Mouse (Mus musculus): Measurements from ENCODE around the gene Slco1a1. TPM values are rescaled to one million over a fixed set of nuclear protein-coding genes. Genes with fewer than 3 reads are reported as not detected.
"Not testable (repeated sequence)": the region's sequence is repeated elsewhere in the genome, so short reads cannot be mapped to it uniquely, and the experiment has no call there.

Gene Slco1a1
- polyA plus RNA-seq (2016; fragmentation: Nextera tagmentation; extraction: Ambion mirVana) = not detected in 2 replicates

DNA sequence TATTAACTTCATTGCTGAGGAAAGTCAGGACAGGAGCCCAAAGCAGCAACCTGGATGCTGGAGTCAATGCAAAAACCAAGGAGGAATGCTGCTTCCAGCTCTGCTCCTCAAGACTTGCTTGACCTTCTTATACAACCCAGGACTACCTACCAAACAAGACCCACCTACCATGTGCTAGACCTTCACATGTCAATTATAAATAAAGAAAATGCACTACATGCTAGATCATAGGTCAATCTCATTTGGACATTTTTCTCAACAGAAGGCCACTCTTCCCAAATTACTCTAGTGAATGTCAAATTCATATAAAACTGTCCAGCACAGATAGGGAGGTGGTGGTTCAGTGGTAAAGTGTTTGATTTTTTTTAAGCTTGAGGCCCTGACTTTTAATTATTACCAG is at the start of gene Slco1a1:
Slco1a1 (minus strand) TSS at position 101 of the 400 bp plus-strand sequence.
- no peak for ATAC-seq
- Histone ChIP-seq H3K4me2 (no peak within 1 kb of the TSS), H3K4me3 (no peak within 1 kb of the TSS), H3K9me3 (replicated peaks) (no peaks in the 10 kb centered on the region), H3K27ac (no peak within 1 kb of the TSS), H3K4me1 (no peaks in the 10 kb centered on the region), H3K9ac (no peak within 1 kb of the TSS), H3K36me3 (no peaks in the 10 kb centered on the region), H3K27me3 (replicated peaks) (no peaks in the 10 kb centered on the region)

DNA sequence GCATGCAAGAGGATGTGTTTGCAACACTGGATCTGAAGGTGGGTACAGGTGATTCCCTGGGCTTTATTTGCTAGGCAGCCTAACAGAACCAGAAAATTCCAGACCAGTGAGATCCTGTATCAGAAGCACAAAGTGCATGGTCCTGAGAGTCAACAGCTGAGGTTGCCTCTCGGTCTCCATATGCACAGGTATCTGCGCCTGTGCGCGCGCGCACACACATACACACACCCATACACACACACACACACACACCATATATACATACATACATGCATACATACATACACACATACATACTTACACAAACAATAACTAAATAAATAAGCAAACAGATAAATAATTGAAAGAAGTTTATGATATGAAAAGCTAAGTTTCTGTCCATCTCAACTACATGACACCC is 40.0 kb upstream of the Slco1a1 start:
- no peaks in the 10 kb centered on the region for H3K4me1 ChIP-seq
- H3K4me2 ChIP-seq = no peak overlapping the region
- H3K9me3 ChIP-seq (replicated peaks) = no peaks in the 10 kb centered on the region; the same call in 1 of the 2 replicates
- no peaks in the 10 kb centered on the region for H3K27me3 ChIP-seq (replicated peaks)
- H3K36me3 ChIP-seq = no peaks in the 10 kb centered on the region
- no peak for ATAC-seq
- no peak overlapping the region for H3K27ac ChIP-seq
- no peak overlapping the region for H3K4me3 ChIP-seq
- WGBS (ENCODE audit: insufficient replicate concordance) = 88% methylated on average over 6 of the region's 6 CpGs
- no peak overlapping the region for H3K9ac ChIP-seq

DNA sequence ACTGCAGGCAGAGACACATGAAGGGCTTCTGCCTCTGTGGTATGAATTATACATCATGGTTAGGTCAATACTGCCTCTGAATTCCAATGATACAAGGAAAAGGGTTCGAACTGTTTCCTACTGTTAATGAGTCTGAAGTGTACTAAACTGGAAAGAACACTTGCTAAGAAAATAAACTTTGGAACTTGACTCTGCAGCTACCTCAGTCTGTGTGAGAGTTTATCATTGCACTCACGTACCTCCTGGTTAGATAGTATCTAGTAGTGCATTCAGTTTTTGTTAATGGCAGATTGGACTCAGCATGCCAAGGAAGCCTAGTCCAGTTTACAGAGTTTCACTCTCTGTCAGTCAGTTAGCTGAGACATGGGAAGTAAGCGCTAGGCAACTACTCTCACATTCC is 37.9 kb upstream of the Slco1a1 start:
- Histone ChIP-seq H3K4me3 (no peak overlapping the region), H3K4me2 (no peak overlapping the region), H3K27ac (no peak overlapping the region), H3K36me3 (no peaks in the 10 kb centered on the region), H3K9me3 (replicated peaks) (no peaks in the 10 kb centered on the region; the same call in 1 of the 2 replicates), H3K9ac (no peak overlapping the region), H3K27me3 (replicated peaks) (no peaks in the 10 kb centered on the region), H3K4me1 (no peaks in the 10 kb centered on the region)
- no peak for ATAC-seq
- 55% methylated on average over 3 of the region's 3 CpGs for WGBS (ENCODE audit: insufficient replicate concordance)

DNA sequence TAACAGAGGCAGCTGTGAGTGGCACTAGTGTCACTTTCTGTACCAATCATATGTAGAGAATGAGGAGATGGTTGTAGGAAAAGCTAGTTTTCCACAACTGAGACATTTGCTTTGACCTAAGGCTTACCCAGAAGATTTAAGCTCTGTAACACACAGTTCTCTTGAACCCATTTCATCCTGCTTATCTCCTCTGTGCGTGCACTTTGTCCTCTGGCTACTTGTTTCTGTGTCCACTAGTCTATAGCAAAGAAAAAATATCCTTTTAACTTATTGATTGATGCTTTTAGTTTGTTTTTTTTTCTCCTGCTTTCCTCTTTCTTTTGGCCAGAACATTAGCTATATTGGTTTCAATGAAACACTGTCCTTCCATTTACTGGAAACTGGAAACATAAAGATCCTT is 15.7 kb upstream of the Slco1a1 start:
- no peak overlapping the region for H3K4me3 ChIP-seq
- no peak overlapping the region for H3K9ac ChIP-seq
- H3K36me3 ChIP-seq = no peaks in the 10 kb centered on the region
- H3K27me3 ChIP-seq (replicated peaks) = no peaks in the 10 kb centered on the region
- H3K4me2 ChIP-seq = no peak overlapping the region
- no peak overlapping the region for H3K27ac ChIP-seq
- no peaks in the 10 kb centered on the region for H3K4me1 ChIP-seq
- ATAC-seq = no peak
- WGBS (ENCODE audit: insufficient replicate concordance) = 41% methylated on average over 1 of the region's 1 CpGs
- no peaks in the 10 kb centered on the region for H3K9me3 ChIP-seq (replicated peaks)

- Histone ChIP-seq H3K36me3 (no peaks in the 10 kb centered on the region), H3K4me1 (no peaks in the 10 kb centered on the region), H3K4me3 (no peak overlapping the region), H3K27me3 (replicated peaks) (no peaks in the 10 kb centered on the region), H3K4me2 (no peak overlapping the region), H3K9ac (no peak overlapping the region), H3K27ac (no peak overlapping the region), H3K9me3 (replicated peaks) (0 out of 2 replicates have a peak, but pooled peaks cover 1% of the 10 kb centered on the region)
- WGBS (ENCODE audit: insufficient replicate concordance) = 62% methylated on average over 3 of the region's 3 CpGs
- ATAC-seq = no peak
Measured at GRCm38 (mm10) chr6:141961861-141962260, 15.1 kb upstream of the Slco1a1 start.

- Histone ChIP-seq H3K9me3 (replicated peaks) (0 out of 2 replicates have a peak, but pooled peaks cover 5% of the 10 kb centered on the region), H3K27me3 (replicated peaks) (no peaks in the 10 kb centered on the region), H3K4me3 (no peak overlapping the region), H3K36me3 (no peaks in the 10 kb centered on the region), H3K27ac (no peak overlapping the region), H3K9ac (no peak overlapping the region), H3K4me2 (no peak overlapping the region), H3K4me1 (no peaks in the 10 kb centered on the region)
- 60% methylated on average over 5 of the region's 5 CpGs for WGBS (ENCODE audit: insufficient replicate concordance)
- ATAC-seq = no peak
Measured at GRCm38 (mm10) chr6:141960482-141960881, 13.7 kb upstream of the Slco1a1 start.

DNA sequence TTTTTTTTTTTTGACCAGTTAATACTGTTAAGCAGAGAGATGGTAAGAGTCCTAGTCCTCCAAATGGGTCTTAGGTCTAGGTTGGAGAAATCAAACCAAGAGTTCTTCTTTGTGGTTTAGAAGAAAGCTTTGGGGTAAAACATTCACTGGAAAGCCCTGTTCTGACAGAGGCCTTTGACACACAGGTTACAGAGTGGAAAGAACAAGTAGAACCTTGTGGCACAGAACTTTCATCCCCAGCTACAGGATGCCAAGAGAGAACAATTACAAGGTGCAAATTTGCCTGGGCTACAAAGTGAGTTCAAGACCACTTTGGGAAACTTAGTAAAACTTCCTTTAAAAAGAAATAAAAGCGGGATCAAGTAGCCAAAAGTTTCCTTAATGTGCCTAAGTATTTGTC is 6.3 kb downstream of the Slco1a1 start:
- no peak for ATAC-seq
- Histone ChIP-seq H3K4me3 (no peak overlapping the region), H3K4me2 (no peak overlapping the region), H3K9me3 (replicated peaks) (no peaks in the 10 kb centered on the region), H3K9ac (no peak overlapping the region), H3K36me3 (no peaks in the 10 kb centered on the region), H3K27me3 (replicated peaks) (no peaks in the 10 kb centered on the region), H3K27ac (no peak overlapping the region), H3K4me1 (no peaks in the 10 kb centered on the region)
- WGBS (ENCODE audit: insufficient replicate concordance) = 64% methylated on average over 1 of the region's 1 CpGs

GRCm38 (mm10) chr6:141898197-141898596 is 48.6 kb downstream of the Slco1a1 start:
- H3K9ac ChIP-seq = no peak overlapping the region
- H3K27me3 ChIP-seq (replicated peaks) = no peaks in the 10 kb centered on the region
- no peak for ATAC-seq
- no peaks in the 10 kb centered on the region for H3K9me3 ChIP-seq (replicated peaks)
- H3K4me2 ChIP-seq = no peak overlapping the region
- H3K27ac ChIP-seq = no peak overlapping the region
- no peak overlapping the region for H3K4me3 ChIP-seq
- no peaks in the 10 kb centered on the region for H3K4me1 ChIP-seq
- WGBS (ENCODE audit: insufficient replicate concordance) = 48% methylated on average over 2 of the region's 2 CpGs
- H3K36me3 ChIP-seq = no peaks in the 10 kb centered on the region

DNA sequence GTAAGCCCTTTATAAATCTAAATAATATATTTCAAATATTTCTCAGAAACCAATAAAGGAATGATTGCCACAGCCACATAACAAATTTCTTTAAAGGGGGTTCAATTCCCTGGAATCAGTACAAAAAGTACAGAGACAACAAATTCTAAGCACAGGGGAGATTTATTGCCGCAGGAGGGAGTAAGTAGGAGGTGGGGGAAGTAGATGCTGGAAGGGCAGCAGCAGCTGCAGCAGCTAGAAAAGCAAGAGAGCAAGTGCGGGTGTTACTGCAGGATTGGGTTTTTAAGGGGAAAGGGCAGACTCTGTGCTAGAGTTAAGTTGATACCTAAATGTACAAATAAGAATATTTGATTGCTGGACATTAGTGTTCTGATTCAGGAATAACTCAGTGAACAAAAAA is 57.0 kb downstream of the Slco1a1 start:
- no peaks in the 10 kb centered on the region for H3K4me1 ChIP-seq
- ATAC-seq = no peak
- no peaks in the 10 kb centered on the region for H3K36me3 ChIP-seq
- H3K9ac ChIP-seq = no peak overlapping the region
- no peak overlapping the region for H3K4me3 ChIP-seq
- H3K4me2 ChIP-seq = no peak overlapping the region
- WGBS (ENCODE audit: insufficient replicate concordance) = 35% methylated on average over 2 of the region's 2 CpGs
- H3K9me3 ChIP-seq (replicated peaks) = no peaks in the 10 kb centered on the region
- no peak overlapping the region for H3K27ac ChIP-seq
- no peaks in the 10 kb centered on the region for H3K27me3 ChIP-seq (replicated peaks)

- no peak for ATAC-seq
- 40% methylated on average over 2 of the region's 2 CpGs for WGBS (ENCODE audit: insufficient replicate concordance)
- no peaks in the 10 kb centered on the region for H3K36me3 ChIP-seq
- no peak overlapping the region for H3K4me3 ChIP-seq
- H3K4me1 ChIP-seq = no peaks in the 10 kb centered on the region
- H3K9ac ChIP-seq = no peak overlapping the region
- H3K27me3 ChIP-seq (replicated peaks) = no peaks in the 10 kb centered on the region
- no peak overlapping the region for H3K27ac ChIP-seq
- no peak overlapping the region for H3K4me2 ChIP-seq
- H3K9me3 ChIP-seq (replicated peaks) = no peaks in the 10 kb centered on the region
Measured at GRCm38 (mm10) chr6:141888248-141888647, 58.5 kb downstream of the Slco1a1 start.

GRCm38 (mm10) chr6:141882581-141882980 is 64.2 kb downstream of the Slco1a1 start:
- 50% methylated on average over 1 of the region's 1 CpGs for WGBS (ENCODE audit: insufficient replicate concordance)
- H3K9me3 ChIP-seq (replicated peaks) = no peaks in the 10 kb centered on the region
- ATAC-seq = no peak
- H3K9ac ChIP-seq = no peak overlapping the region
- H3K27ac ChIP-seq = no peak overlapping the region
- H3K4me1 ChIP-seq = no peaks in the 10 kb centered on the region
- H3K27me3 ChIP-seq (replicated peaks) = no peaks in the 10 kb centered on the region
- no peak overlapping the region for H3K4me2 ChIP-seq
- no peaks in the 10 kb centered on the region for H3K36me3 ChIP-seq
- no peak overlapping the region for H3K4me3 ChIP-seq

DNA sequence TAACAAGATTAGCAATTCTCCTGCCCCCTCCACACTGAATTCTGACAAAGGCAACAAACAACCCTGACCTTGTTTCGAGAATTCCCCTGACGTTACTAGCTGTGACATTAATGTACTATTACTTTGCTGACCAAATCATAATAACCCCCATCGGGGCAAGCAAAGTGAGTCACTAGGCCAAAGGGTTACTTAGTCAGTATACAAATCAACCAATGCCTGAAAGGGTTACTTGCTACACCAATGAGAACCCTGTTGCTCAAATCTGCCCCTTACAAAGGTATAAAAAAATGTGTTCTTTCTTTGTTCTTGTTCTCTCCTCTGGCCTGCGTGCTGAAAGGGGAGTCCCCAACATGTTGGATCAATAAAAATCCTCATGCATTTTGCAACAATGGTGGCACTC is 71.0 kb downstream of the Slco1a1 start:
- not testable (repeated sequence) for H3K4me2 ChIP-seq; H3K36me3 ChIP-seq; H3K4me1 ChIP-seq; H3K9me3 ChIP-seq (replicated peaks); H3K27me3 ChIP-seq (replicated peaks); H3K9ac ChIP-seq; H3K27ac ChIP-seq; ATAC-seq; H3K4me3 ChIP-seq
- WGBS (ENCODE audit: insufficient replicate concordance) = 77% methylated on average over 4 of the region's 4 CpGs

GRCm38 (mm10) chr6:141871711-141872110 is 75.1 kb downstream of the Slco1a1 start:
- H3K9me3 ChIP-seq (replicated peaks) = no peaks in the 10 kb centered on the region
- H3K4me3 ChIP-seq = no peak overlapping the region
- 57% methylated on average over 2 of the region's 2 CpGs for WGBS (ENCODE audit: insufficient replicate concordance)
- H3K36me3 ChIP-seq = no peaks in the 10 kb centered on the region
- no peak overlapping the region for H3K4me2 ChIP-seq
- H3K4me1 ChIP-seq = no peaks in the 10 kb centered on the region
- 0 out of 2 replicates have a peak overlapping the region, but pooled peaks have one; percentile 4 for H3K27ac ChIP-seq
- no peak for ATAC-seq
- no peak overlapping the region for H3K9ac ChIP-seq
- no peaks in the 10 kb centered on the region for H3K27me3 ChIP-seq (replicated peaks)
